Mouse (Mus musculus): ENCODE measurements around the gene Gorasp2. TPM values are rescaled to one million over a fixed set of nuclear protein-coding genes. Genes with fewer than 3 reads are reported as not detected.

The Gorasp2 gene
- polyA plus RNA-seq, 1 experiment: 1.7 TPM

DNA sequence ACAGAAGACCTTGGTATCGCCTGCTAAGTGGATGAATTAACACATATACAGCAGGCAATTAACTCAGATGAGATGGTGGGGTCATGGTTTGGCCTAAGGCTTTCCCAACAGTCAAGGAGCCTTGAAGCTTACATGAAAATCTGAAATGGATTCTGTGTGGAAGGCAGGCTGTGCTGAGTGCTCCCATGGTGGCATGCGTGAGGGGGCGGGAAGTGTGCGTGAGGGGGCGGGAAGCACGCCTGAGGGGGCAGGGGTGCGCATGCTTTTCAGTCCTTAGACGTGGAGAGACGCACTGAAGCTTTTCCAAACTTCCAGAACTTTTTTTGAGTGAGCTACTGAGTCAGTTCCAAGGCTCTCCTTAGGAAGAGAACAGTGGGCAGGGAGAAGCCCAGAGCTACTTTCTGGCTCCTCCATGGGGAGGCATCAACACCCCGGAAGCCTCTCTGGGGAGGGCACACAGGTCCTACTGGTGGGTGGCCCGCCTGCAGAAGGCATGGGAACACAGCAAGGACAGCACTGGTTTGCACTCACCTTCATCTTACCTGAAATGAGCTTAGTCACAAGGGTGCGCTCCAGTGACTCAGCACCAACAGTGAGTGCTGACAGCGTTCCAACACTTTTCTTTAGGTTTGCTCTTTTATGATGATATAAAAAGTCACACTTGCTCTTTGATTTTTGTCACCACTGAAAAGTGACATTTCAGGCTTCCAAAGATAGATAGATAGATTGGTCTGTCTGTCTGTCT is 47.8 kb downstream of the Gorasp2 start:
- Histone ChIP-seq H3K4me1 (ENCODE audit: control insufficient read depth) (peaks cover 17% of the 10 kb centered on the region), H3K27me3 (ENCODE audit: control insufficient read depth) (no peaks in the 10 kb centered on the region), H3K36me3 (ENCODE audit: control insufficient read depth) (peaks cover 80% of the 10 kb centered on the region), H3K4me3 (replicated peaks) (no peak overlapping the region), H3K9me3 (ENCODE audit: control insufficient read depth, low read length) (no peaks in the 10 kb centered on the region)
- TF ChIP-seq TAL1 (IDR thresholded peaks at IDR 0.05; ENCODE audit: low read length) (no peak), GATA1 (IDR thresholded peaks at IDR 0.05; ENCODE audit: low read length) (no peak)

DNA sequence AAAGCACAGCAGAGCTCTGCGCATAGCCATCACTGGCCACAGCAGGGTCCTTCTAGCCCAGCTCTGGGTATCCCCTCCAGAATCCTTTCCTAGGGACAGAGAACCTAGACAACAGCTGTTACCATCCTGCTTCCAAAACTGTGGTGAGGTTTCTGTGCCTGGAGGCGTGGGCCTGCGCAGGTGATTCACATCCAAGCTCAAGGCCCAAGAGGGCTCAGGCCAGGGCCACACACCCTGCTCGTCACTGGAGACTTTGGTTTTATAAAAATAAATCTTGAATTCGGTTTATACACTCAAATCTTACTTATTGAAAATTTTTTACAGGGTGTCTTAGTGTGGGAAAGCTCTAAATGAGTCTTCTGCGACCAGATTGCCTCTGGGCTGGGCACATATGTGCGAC is 48.9 kb downstream of the Gorasp2 start:
- Histone ChIP-seq H3K27me3 (ENCODE audit: control insufficient read depth) (no peaks in the 10 kb centered on the region), H3K9me3 (ENCODE audit: control insufficient read depth, low read length) (no peaks in the 10 kb centered on the region), H3K4me1 (ENCODE audit: control insufficient read depth) (peaks cover 6% of the 10 kb centered on the region), H3K36me3 (ENCODE audit: control insufficient read depth) (peaks cover 83% of the 10 kb centered on the region), H3K4me3 (replicated peaks) (no peak overlapping the region)
- TF ChIP-seq TAL1 (IDR thresholded peaks at IDR 0.05; ENCODE audit: low read length) (no peak), GATA1 (IDR thresholded peaks at IDR 0.05; ENCODE audit: low read length) (no peak)

- TF ChIP-seq GATA1 (IDR thresholded peaks at IDR 0.05; ENCODE audit: low read length): no peak
- no peak for TF ChIP-seq TAL1 (IDR thresholded peaks at IDR 0.05; ENCODE audit: low read length)
- H3K4me1 ChIP-seq (ENCODE audit: control insufficient read depth): peaks cover 5% of the 10 kb centered on the region; the same call in 1 of the 2 replicates
- no peaks in the 10 kb centered on the region for H3K9me3 ChIP-seq (ENCODE audit: control insufficient read depth, low read length)
- no peak overlapping the region for H3K4me3 ChIP-seq (replicated peaks)
- H3K36me3 ChIP-seq (ENCODE audit: control insufficient read depth): peaks cover 87% of the 10 kb centered on the region
- H3K27me3 ChIP-seq (ENCODE audit: control insufficient read depth): no peaks in the 10 kb centered on the region
Observed at GRCm38 (mm10) chr2:70710878-70711277, 49.5 kb downstream of the Gorasp2 start.

- Histone ChIP-seq H3K9me3 (ENCODE audit: control insufficient read depth, low read length) (no peaks in the 10 kb centered on the region), H3K27me3 (ENCODE audit: control insufficient read depth) (no peaks in the 10 kb centered on the region), H3K36me3 (ENCODE audit: control insufficient read depth) (peaks cover 96% of the 10 kb centered on the region), H3K4me1 (ENCODE audit: control insufficient read depth) (no peaks in the 10 kb centered on the region), H3K4me3 (replicated peaks) (no peak overlapping the region)
- TF ChIP-seq TAL1 (IDR thresholded peaks at IDR 0.05; ENCODE audit: low read length) (no peak), GATA1 (IDR thresholded peaks at IDR 0.05; ENCODE audit: low read length) (no peak)
Observed at GRCm38 (mm10) chr2:70723610-70724243, 62.4 kb downstream of the Gorasp2 start.

GRCm38 (mm10) chr2:70727089-70727488 is 65.7 kb downstream of the Gorasp2 start:
- Histone ChIP-seq H3K4me3 (replicated peaks) (no peak overlapping the region), H3K27me3 (ENCODE audit: control insufficient read depth) (no peaks in the 10 kb centered on the region), H3K36me3 (ENCODE audit: control insufficient read depth) (peaks cover 97% of the 10 kb centered on the region), H3K4me1 (ENCODE audit: control insufficient read depth) (no peaks in the 10 kb centered on the region), H3K9me3 (ENCODE audit: control insufficient read depth, low read length) (no peaks in the 10 kb centered on the region)
- no peak for TF ChIP-seq TAL1 (IDR thresholded peaks at IDR 0.05; ENCODE audit: low read length)
- no peak for TF ChIP-seq GATA1 (IDR thresholded peaks at IDR 0.05; ENCODE audit: low read length)

DNA sequence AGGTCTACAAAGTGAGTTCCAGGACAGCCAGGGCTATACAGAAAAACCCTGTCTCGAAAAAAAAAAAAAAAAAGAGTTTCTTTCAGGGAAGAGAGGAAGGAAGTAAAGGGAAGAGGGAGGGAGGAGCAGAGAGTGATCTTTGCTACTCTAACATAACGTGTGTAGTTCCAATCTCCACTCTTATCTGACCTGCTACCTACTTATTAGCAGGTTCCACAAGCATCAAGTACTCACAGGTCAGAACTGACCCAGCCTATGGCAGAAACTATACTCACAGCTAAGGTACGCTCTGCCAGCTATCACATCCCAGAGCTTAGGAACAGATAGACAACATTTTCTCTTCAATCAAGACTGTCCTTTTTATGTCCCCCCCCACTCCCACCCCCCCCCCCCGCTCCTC is 74.2 kb downstream of the Gorasp2 start:
- peaks cover 99% of the 10 kb centered on the region for H3K36me3 ChIP-seq (ENCODE audit: control insufficient read depth)
- no peaks in the 10 kb centered on the region for H3K27me3 ChIP-seq (ENCODE audit: control insufficient read depth)
- no peaks in the 10 kb centered on the region for H3K9me3 ChIP-seq (ENCODE audit: control insufficient read depth, low read length)
- no peak for TF ChIP-seq TAL1 (IDR thresholded peaks at IDR 0.05; ENCODE audit: low read length)
- no peak for TF ChIP-seq GATA1 (IDR thresholded peaks at IDR 0.05; ENCODE audit: low read length)
- no peaks in the 10 kb centered on the region for H3K4me1 ChIP-seq (ENCODE audit: control insufficient read depth)
- no peak overlapping the region for H3K4me3 ChIP-seq (replicated peaks)

DNA sequence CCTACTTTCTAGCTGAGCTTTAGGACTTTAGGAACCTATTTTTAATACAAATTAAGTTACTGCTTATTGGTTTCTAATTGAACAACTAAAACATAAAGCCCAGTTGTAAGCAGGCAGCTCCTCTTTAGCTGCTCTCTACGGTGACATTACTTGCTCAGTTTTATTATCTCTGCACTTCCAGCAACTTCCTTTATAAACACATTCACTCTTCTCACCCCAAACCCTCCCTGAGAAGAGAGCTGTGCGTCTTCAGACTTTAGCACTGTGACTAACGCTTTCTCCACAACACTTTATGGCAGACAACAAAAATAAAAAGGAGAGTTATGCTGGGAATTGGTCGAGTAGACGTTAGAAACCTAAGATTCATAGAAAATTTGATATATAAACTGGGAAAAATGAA is 74.6 kb downstream of the Gorasp2 start:
- Histone ChIP-seq H3K27me3 (ENCODE audit: control insufficient read depth) (no peaks in the 10 kb centered on the region), H3K4me3 (replicated peaks) (no peak overlapping the region), H3K36me3 (ENCODE audit: control insufficient read depth) (peaks cover 99% of the 10 kb centered on the region), H3K4me1 (ENCODE audit: control insufficient read depth) (no peaks in the 10 kb centered on the region), H3K9me3 (ENCODE audit: control insufficient read depth, low read length) (no peaks in the 10 kb centered on the region)
- TF ChIP-seq GATA1 (IDR thresholded peaks at IDR 0.05; ENCODE audit: low read length) (no peak), TAL1 (IDR thresholded peaks at IDR 0.05; ENCODE audit: low read length) (no peak)

DNA sequence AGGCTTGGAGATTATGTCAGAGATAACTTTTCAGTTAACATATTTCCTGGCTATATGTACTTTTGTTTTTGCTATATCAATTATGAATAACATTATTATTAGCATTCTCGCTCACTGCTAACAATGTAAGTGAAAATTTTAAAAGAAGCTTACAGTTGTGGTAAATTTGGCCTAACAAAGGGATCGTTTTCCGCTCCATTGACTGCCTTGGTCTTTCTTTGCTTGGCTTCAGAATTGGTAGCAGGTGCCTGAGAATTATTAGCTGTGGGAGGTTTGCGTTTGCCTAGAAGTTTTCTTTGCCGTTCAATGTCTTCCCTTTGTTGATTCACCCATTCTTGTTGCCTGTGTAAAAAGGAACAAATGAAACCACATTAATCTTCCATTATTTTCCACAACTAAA is 80.5 kb downstream of the Gorasp2 start:
- no peak overlapping the region for H3K4me3 ChIP-seq (replicated peaks)
- H3K4me1 ChIP-seq (ENCODE audit: control insufficient read depth): no peaks in the 10 kb centered on the region
- no peak for TF ChIP-seq TAL1 (IDR thresholded peaks at IDR 0.05; ENCODE audit: low read length)
- no peak for TF ChIP-seq GATA1 (IDR thresholded peaks at IDR 0.05; ENCODE audit: low read length)
- H3K36me3 ChIP-seq (ENCODE audit: control insufficient read depth): peaks cover 100% of the 10 kb centered on the region
- H3K9me3 ChIP-seq (ENCODE audit: control insufficient read depth, low read length): no peaks in the 10 kb centered on the region
- no peaks in the 10 kb centered on the region for H3K27me3 ChIP-seq (ENCODE audit: control insufficient read depth)

- no peaks in the 10 kb centered on the region for H3K27me3 ChIP-seq (ENCODE audit: control insufficient read depth)
- no peak overlapping the region for H3K4me3 ChIP-seq (replicated peaks)
- no peaks in the 10 kb centered on the region for H3K4me1 ChIP-seq (ENCODE audit: control insufficient read depth)
- peaks cover 100% of the 10 kb centered on the region for H3K36me3 ChIP-seq (ENCODE audit: control insufficient read depth)
- no peaks in the 10 kb centered on the region for H3K9me3 ChIP-seq (ENCODE audit: control insufficient read depth, low read length)
- TF ChIP-seq GATA1 (IDR thresholded peaks at IDR 0.05; ENCODE audit: low read length) (no peak), TAL1 (IDR thresholded peaks at IDR 0.05; ENCODE audit: low read length) (no peak)
Observed at GRCm38 (mm10) chr2:70742588-70742987, 81.2 kb downstream of the Gorasp2 start.

Data from erythroblast, embryonic 14.5 days (primary cell).